Comparison of ENCODE assay signal across 19 mouse cellular contexts in the genomic region with DNA sequence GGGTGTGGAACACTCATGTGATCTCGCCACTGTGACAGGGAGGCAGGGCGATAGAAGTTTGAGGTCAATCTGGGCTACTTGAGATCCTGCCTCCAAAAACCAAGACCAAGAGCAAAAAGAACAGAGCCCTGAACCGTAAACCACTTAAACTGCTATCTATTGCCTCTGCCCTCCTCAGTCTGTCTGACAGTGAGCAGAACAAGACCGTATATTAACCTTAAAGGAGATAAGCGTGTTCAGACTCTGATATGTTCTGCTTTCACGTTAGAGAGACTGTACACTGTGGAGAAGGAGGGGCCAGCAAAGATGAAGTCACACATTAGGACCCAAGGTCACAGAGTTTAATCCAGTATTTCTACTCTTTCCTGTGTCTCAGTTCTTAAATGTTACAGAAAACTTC.
DNase-seq lines count a peak whose midpoint lies in the region; ATAC-seq and TF ChIP-seq lines count a peak whose summit lies in the region.
"Had no signal": no experiment of that assay in that cellular context is flagged by ENCODE, and none has a peak within 500 bp of the region (broad histone marks: within the 10 kb centered on the region; RNA-seq: fewer than 3 reads in every experiment).

No protein-coding gene starts in this region.

- no peak overlapping the region for H3K4me3 ChIP-seq in heart, embryonic 11.5 days (ENCODE audit: low read depth, low read length)
- no peak overlapping the region for H3K4me3 ChIP-seq in liver, embryonic 14.5 days (ENCODE audit: insufficient read depth in 1 of 2, low read depth in 2 of 2, low read length in 2 of 2)
- H3K4me3 ChIP-seq in midbrain, embryonic 15.5 days: no peak overlapping the region
- no peak overlapping the region for H3K4me3 ChIP-seq in forebrain, embryonic 15.5 days
- H3K4me3 ChIP-seq: heart, adult 2 months; lung, embryonic 15.5 days; megakaryocyte, embryonic 14.5 days had no signal

- H3K36me3 ChIP-seq in heart, embryonic 11.5 days (ENCODE audit: control insufficient read depth, insufficient read depth, low read length): no peaks in the 10 kb centered on the region
- peaks cover 3% of the 10 kb centered on the region for H3K36me3 ChIP-seq in liver, embryonic 14.5 days (replicated peaks; ENCODE audit: control insufficient read depth, insufficient read depth, low read depth)
- H3K36me3 ChIP-seq in midbrain, embryonic 15.5 days (replicated peaks): no peaks in the 10 kb centered on the region
- 0 out of 2 replicates have a peak, but pooled peaks cover 4% of the 10 kb centered on the region for H3K36me3 ChIP-seq in forebrain, embryonic 15.5 days
- H3K36me3 ChIP-seq: lung, embryonic 15.5 days had no signal

- DNase-seq in heart, adult 11 months: no peak
- DNase-seq in ES-CJ7 (ENCODE audit: low read depth, low spot score): peak; percentile 15
- peak; percentile 13 for DNase-seq in c-Kit-positive CD71-positive TER-119-negative erythroid progenitor cells, embryonic 14.5 days (ENCODE audit: low read depth)
- DNase-seq in liver, embryonic 14.5 days (ENCODE audit: low read depth in 3 of 3, low spot score in 3 of 3): no peak
- DNase-seq in lung, postnatal 25 days (ENCODE audit: low spot score): no peak
- DNase-seq: cerebellum, adult 9-11 months; gastrocnemius, postnatal 10 days; heart, adult 2 months; heart, postnatal 4 days; right cerebral cortex, adult 18-20 months; thymus, adult 2 months had no signal

- H3K9ac ChIP-seq in heart, embryonic 11.5 days (ENCODE audit: low read depth, low read length): no peak overlapping the region
- no peak overlapping the region for H3K9ac ChIP-seq in liver, embryonic 14.5 days (replicated peaks)
- no peak overlapping the region for H3K9ac ChIP-seq in midbrain, embryonic 15.5 days
- no peak overlapping the region for H3K9ac ChIP-seq in forebrain, embryonic 15.5 days (replicated peaks)
- H3K9ac ChIP-seq: lung, embryonic 15.5 days had no signal

- peak overlapping the region; percentile 16 for H3K4me2 ChIP-seq in heart, embryonic 11.5 days
- H3K4me2 ChIP-seq in liver, embryonic 14.5 days (ENCODE audit: low read depth): no peak overlapping the region
- H3K4me2 ChIP-seq in midbrain, embryonic 15.5 days: no peak overlapping the region
- no peak overlapping the region for H3K4me2 ChIP-seq in forebrain, embryonic 15.5 days (replicated peaks)
- H3K4me2 ChIP-seq: lung, embryonic 15.5 days had no signal

- no peak for ATAC-seq in heart, embryonic 11.5 days (replicated peaks; ENCODE audit: insufficient number of reproducible peaks, low FRiP score, low TSS enrichment)
- ATAC-seq in liver, embryonic 14.5 days (ENCODE audit: insufficient read depth): peak; percentile 56; the same call in 1 of the 2 replicates
- ATAC-seq in midbrain, embryonic 15.5 days (replicated peaks): no peak
- no peak for ATAC-seq in forebrain, embryonic 15.5 days (replicated peaks)
- ATAC-seq: hindbrain, postnatal 0 days; Patski had no signal

- TF ChIP-seq CTCF in liver, embryonic 14.5 days (IDR thresholded peaks at IDR 0.05; ENCODE audit: low read depth): no peak

- WGBS in heart, embryonic 11.5 days (ENCODE audit: insufficient replicate concordance): 43% methylated on average over 6 of the region's 6 CpGs
- 26% methylated on average over 6 of the region's 6 CpGs for WGBS in liver, embryonic 14.5 days (ENCODE audit: insufficient replicate concordance)
- 89% methylated on average over 6 of the region's 6 CpGs for WGBS in midbrain, embryonic 15.5 days
- WGBS in forebrain, embryonic 15.5 days: 94% methylated on average over 6 of the region's 6 CpGs

- H3K27me3 ChIP-seq in heart, embryonic 11.5 days (ENCODE audit: control insufficient read depth, insufficient read depth, low read length): no peaks in the 10 kb centered on the region
- no peaks in the 10 kb centered on the region for H3K27me3 ChIP-seq in liver, embryonic 14.5 days (ENCODE audit: control insufficient read depth, insufficient read depth, low read length)
- no peaks in the 10 kb centered on the region for H3K27me3 ChIP-seq in midbrain, embryonic 15.5 days (replicated peaks)
- H3K27me3 ChIP-seq in forebrain, embryonic 15.5 days: no peaks in the 10 kb centered on the region
- H3K27me3 ChIP-seq: lung, embryonic 15.5 days; megakaryocyte, embryonic 14.5 days; Patski had no signal

- H3K9me3 ChIP-seq in heart, embryonic 11.5 days (replicated peaks; ENCODE audit: control insufficient read depth, low read length): no peaks in the 10 kb centered on the region
- no peaks in the 10 kb centered on the region for H3K9me3 ChIP-seq in liver, embryonic 14.5 days (ENCODE audit: control insufficient read depth, low read length)
- H3K9me3 ChIP-seq in midbrain, embryonic 15.5 days: no peaks in the 10 kb centered on the region
- H3K9me3 ChIP-seq in forebrain, embryonic 15.5 days: no peaks in the 10 kb centered on the region
- H3K9me3 ChIP-seq: lung, embryonic 15.5 days; megakaryocyte, embryonic 14.5 days had no signal

- H3K27ac ChIP-seq in heart, embryonic 11.5 days (ENCODE audit: low read depth, low read length): 0 out of 2 replicates have a peak overlapping the region, but pooled peaks have one; percentile 29
- H3K27ac ChIP-seq in liver, embryonic 14.5 days: no peak overlapping the region
- H3K27ac ChIP-seq in midbrain, embryonic 15.5 days: no peak overlapping the region
- H3K27ac ChIP-seq in forebrain, embryonic 15.5 days (replicated peaks): no peak overlapping the region
- H3K27ac ChIP-seq: heart, adult 2 months; hindbrain, postnatal 0 days; kidney, postnatal 0 days; lung, embryonic 15.5 days had no signal

- H3K4me1 ChIP-seq in heart, embryonic 11.5 days (ENCODE audit: control insufficient read depth, insufficient read depth, low read length): peaks cover 7% of the 10 kb centered on the region; the same call in 1 of the 2 replicates
- peaks cover 0 to 4% of the 10 kb centered on the region in 2 experiments; a peak in 2 of 4 replicates for H3K4me1 ChIP-seq in liver, embryonic 14.5 days (replicated peaks; ENCODE audit: control insufficient read depth in 2 of 2, insufficient read depth in 2 of 2, low read length in 1 of 2)
- no peaks in the 10 kb centered on the region for H3K4me1 ChIP-seq in midbrain, embryonic 15.5 days
- no peaks in the 10 kb centered on the region for H3K4me1 ChIP-seq in forebrain, embryonic 15.5 days
- H3K4me1 ChIP-seq: lung, embryonic 15.5 days had no signal

- TF ChIP-seq EP300 in liver, embryonic 14.5 days (IDR thresholded peaks at IDR 0.05; ENCODE audit: low read depth): no peak

Comparison
In these comparisons a context has a peak if more than half of its experiments do, and no peak if none do; other contexts are left out.
1. DNase-seq: peak in ES-CJ7 (single experiment) and c-Kit-positive CD71-positive TER-119-negative erythroid progenitor cells, embryonic 14.5 days (single experiment); none in heart, adult 11 months (single experiment), liver, embryonic 14.5 days (0 of 3) and lung, postnatal 25 days (single experiment).